Mouse (Mus musculus) gastrocnemius, adult 2 months (tissue): ENCODE measurements at regions not wholly inside any gene's neighbourhood (a gene's known extent, or its start where the extent isn't known, plus 50 kb on each side); places are given as distances from the start of the nearest gene placed in this dataset. TPM values are rescaled to one million over a fixed set of nuclear protein-coding genes. Genes with fewer than 3 reads are reported as not detected.

Experiments used
- DNase-seq: peaks from one replicate; pipeline ENCODE4 v3.0.0; 2022
- H3K27ac ChIP-seq: fragments of 200-600 bp; 2 replicates; pipeline ENCODE4 v1.8.1; 2022; ENCODE audit warnings: mild to moderate bottlenecking
- H3K4me3 ChIP-seq: fragments of 200-600 bp; 2 replicates; pipeline ENCODE4 v1.8.1; 2022; ENCODE audit warnings: mild to moderate bottlenecking, moderate library complexity
- CTCF ChIP-seq: fragments of 200-600 bp; IDR thresholded peaks from 2 replicates; pipeline ENCODE4 v1.8.1; 2022; ENCODE audit warnings: antibody characterized with exemption, mild to moderate bottlenecking, moderate library complexity
- intact Hi-C: fragments of 180-260 bp; cut with DNase I; formaldehyde crosslinking; loops from one replicate; pipeline ENCODE4 v1.15.1; 2025
- microRNA-seq: library from miRNA; unstranded; fragments of <30 nt; microRNA quantifications from one replicate; pipeline ENCODE4 v1.2.0, GENCODE M21; 2021

DNA sequence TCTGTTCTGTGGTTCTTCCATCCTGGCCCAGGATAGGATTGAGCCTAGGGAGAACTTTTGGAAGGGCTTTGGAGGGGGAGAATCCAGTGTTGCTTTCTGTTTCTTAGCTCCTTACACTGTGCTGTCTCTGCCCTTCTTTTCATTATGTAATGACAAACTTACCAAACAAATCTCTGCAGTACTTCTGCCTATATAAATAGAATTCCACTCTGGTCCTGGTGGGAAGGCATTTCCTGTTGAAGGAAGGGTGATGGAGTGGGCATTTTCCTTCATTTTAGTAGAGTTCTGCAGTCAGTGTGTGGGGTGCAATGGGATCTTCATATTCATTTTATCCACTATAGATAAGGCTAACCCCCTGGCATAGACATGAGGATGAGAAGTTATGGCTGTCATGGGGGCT is 63.2 kb upstream of the Adamts16 start:
- TF ChIP-seq CTCF: no peak
- Histone ChIP-seq H3K4me3 (no peak overlapping the region), H3K27ac (no peak overlapping the region)
- no peak for DNase-seq
- intact Hi-C loops: no loop called here

DNA sequence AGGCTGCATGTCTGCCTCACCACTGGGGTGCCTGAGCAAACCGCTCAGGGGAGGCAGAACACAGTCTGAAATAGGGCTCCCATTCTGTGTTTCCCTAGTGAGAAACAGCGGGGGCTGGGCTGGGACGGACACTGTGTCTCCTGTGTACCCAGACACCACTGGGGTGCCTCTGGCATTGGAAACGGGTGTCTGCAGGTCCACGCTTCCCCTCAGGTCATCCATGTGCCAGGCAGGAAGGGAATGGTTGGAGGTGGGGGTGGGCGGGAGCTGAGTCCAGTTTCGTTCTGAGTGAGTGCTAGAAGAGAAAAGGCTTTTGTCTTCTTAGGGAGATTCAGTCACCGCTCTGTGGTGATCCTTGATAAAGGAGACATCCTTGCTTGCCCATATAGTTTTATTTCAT is 62.2 kb upstream of the Adamts16 start:
- TF ChIP-seq CTCF: no peak
- intact Hi-C loops: no loop called here
- Histone ChIP-seq H3K27ac (no peak overlapping the region), H3K4me3 (no peak overlapping the region)
- DNase-seq: no peak

DNA sequence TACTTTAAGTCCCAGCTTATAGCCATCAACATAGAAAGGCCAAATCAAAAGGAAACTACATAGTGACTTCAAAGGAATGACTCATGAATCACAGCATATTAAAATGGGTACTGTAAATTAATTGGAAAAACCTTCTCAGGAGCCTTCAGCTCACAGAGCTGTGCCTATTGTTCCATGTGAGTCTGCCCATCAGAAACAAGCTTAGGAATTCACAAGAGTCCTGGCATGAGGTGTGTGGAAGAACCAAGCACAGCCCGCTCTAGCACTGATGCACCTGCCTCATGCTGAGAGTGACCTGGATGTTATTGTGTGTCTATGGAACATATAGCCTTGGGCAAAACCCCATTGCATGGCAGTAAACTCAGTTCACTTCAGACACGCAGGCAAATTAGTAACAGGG is 61.5 kb upstream of the Adamts16 start:
- TF ChIP-seq CTCF: no peak
- H3K4me3 ChIP-seq: no peak overlapping the region
- no peak for DNase-seq
- H3K27ac ChIP-seq: no peak overlapping the region
- intact Hi-C loops: no loop called here

DNA sequence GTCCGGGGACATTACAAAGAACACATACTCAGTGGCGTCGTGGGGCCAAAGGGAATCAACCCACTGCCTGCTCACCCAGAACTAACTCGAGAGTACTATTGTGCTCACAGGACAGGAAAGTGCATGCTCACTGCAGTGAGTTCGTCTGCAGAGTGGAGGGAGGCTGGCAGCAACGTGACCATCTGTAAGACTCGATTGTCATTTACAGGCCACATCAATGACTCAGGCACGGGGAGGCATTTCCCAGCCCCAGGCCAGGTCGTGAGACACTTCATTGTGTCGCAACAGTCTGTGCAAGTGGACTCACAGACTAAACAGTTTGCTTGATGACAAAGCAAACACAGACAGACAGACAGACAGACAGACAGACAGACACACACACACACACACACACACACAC is 61.1 kb upstream of the Adamts16 start:
- intact Hi-C loops: no loop called here
- no peak for TF ChIP-seq CTCF

DNA sequence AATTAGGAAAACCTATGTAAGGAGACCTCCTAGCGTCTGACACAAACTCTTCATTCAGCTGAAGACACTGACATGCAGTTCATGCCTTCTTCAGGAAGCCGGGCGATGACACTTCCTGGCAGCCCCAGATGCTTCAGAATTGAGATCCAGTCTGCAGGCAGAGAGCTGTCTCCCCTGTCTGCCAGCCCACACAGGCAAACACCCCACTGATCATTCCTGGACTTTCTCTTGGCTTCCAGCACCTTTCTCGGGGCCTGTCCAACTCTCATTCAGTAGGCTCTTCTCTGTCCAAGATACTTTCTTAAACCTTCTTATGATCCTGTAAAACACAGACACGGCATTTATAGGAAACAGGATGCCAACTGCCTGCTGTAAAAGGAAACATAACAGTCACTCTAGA is 50.0 kb upstream of the Adamts16 start:
- Histone ChIP-seq H3K27ac (no peak overlapping the region; the same call in 1 of the 2 replicates), H3K4me3 (no peak overlapping the region)
- DNase-seq: peak; percentile 24
- no peak for TF ChIP-seq CTCF
- intact Hi-C loops: no loop called here

More for the DNA sequence above, 61.1 kb upstream of the Adamts16 start:
- no peak for DNase-seq
- H3K4me3 ChIP-seq: no peak overlapping the region
- no peak overlapping the region for H3K27ac ChIP-seq

Small RNAs in the stretch of these regions (microRNA-seq; reads per million reads assigned to microRNA genes)
- gene Mir466f-4: not detected
